Mouse (Mus musculus): Measurements from ENCODE around the gene Pphln1.

Gene Pphln1

DNA sequence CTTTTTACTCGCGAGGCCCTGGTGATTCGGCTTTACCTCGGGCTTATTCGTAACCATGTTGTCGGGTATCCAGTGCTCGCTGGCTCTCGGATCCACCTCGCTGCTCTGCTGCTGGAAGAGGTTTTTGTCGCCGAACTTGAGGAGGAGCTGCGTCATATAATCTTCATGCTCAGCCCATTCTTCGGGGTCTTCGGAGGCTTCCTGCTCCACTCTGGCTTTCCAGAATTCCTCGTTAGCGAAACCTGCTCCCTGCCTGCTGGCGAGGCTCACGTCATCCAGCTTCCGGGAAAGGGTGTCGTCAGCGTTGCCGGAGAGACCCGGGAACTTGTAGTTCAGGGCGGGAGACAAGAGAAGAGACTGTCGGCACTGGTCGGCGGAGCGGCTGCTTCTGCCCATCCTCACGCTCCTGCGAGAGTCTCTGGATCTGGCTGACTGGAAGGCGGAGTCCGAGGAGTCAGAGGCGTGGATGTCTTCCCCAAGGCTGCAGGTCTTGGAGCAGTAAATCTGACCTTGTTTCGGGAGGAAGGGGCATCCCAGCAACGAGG, 105.1 kb downstream of the Pphln1 start:
- no peak for DNase-seq (ENCODE audit: low spot score)

DNA sequence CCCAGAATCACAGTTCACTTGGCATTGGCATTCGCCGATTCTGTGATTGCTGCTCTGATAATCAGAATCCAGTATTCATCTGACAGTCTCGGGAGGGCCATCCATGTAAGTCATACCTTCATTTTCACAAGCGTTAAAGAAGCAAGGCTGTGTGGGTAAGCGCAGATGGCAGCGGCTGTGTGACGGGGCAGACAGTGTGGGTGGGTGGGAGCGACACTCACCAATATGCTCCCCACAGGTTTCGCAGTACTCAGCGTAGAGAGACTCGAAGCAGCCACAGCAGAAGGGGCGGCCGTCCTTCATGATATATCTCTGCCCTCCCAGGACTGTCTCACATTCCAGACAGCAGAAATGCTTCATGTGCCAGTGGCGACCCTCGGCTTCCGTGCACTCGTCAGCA, 106.7 kb downstream of the Pphln1 start:
- no peak for DNase-seq (ENCODE audit: low spot score)

DNA sequence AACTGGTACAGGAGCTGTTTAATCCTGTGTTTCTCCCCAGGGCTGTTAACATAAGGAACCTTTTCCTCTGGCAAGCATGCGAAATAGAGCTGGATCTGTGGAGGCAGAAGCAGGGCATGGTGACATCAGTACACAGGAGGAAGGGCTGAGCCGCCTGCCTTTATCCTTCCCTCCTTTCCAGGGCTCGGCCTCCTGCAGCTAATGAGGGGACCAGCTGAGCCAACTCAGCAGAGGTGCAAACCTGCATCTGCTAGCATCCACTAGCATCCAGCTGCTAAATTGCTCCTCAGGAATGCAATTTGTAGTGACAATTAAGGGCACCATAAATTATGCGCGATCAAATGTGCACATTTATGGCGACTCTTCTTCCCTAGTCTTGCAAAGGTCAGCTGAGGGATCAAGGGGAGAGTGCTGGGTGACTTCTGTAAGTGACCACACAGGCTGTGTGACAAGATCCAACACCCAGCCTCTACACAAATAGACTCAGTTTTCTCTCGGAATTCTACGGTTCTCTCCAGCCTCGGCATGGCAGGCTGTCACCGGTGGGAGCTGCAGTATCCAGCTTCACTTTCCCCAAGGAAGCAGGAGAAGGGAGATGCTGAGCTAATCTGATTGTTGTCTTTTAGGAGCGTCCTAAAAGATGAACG, 112.7 kb downstream of the Pphln1 start:
- DNase-seq (ENCODE audit: low spot score): no peak

DNA sequence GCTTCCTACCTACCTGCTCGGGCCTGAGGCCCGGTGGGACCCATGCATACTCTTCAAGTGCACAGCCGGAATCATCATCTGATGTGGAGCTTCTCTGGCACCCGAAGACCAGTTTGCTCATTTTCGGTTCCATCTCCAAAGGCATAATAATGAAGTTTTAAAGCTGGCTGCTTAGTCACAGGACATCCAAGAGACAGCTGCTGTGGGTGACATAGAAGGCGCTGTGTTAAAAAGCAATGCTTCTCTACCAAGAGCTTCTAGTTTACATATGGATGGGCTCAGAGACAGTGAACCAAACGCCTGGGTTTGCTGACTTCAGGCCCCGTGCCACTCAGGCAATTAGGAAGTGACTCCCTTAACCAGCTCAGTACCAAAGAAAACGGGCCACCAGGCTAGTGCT, 114.3 kb downstream of the Pphln1 start:
- DNase-seq (ENCODE audit: low spot score): no peak

DNA sequence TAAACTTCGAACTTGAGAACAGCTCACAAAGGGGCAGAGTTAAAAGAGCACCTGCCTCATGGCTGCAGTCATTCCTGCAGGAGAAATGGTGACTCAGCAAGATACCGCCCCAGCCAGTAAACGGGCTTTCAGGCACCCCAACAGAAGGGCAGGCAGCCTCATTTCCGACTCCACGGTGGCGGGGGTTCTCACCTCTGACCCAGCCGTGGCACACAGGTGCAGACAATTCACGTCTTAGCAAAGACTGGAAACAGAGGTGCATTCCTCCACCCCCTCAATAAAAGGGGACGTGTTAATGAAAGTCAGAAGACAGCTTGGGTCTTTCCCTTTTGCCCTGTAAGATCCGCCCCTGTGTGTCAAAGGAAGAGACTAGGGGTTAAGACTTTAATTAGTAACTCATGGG, 115.8 kb downstream of the Pphln1 start:
- peak; percentile 30 for DNase-seq (ENCODE audit: low spot score)

DNA sequence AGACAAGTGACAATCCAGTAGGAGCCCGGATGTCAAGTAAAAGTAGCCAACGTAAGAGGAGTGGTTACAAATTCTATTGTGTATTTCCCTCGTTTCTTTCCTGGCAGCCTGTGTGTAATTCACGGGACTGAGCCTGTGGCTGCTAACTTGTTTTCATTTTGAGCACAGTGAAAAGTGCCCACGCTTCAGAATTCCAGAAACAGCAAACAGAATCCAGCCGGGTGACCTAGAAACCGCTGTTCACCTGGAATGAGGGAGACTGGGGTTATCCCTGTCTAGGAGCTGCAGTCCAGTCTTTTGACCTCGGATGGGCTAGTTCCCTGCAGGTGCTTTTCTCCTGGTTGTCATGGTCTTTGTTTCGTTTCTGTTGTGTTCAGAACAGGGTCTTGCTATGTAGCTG, 117.2 kb downstream of the Pphln1 start:
- DNase-seq (ENCODE audit: low spot score): no peak

DNA sequence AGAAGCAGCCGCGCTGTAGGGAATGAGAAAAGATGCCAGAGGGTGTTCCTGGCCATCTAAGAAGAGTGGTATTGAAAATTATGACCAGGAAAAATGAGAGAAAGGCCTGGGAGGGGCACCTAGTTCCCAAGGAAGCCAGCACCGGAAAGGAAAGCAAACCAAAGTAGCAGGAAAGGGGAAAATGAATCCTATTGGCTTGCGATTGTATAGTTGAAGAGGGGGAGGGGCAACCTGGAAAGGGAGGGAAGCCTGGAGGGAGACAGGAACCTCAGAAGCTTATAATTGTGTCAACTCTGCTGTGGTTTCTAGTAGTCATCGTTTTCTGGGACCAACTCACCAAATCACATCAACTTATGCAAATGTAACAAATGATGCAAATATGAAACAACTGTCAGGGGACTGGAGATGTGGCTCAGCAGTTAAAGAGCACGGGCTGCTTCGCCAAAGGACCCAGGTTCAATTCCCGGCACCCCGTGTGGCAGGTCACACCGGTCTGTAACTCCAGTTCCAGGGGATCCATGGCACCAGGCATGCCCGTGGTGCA, 118.9 kb downstream of the Pphln1 start:
- no peak for DNase-seq (ENCODE audit: low spot score)

DNA sequence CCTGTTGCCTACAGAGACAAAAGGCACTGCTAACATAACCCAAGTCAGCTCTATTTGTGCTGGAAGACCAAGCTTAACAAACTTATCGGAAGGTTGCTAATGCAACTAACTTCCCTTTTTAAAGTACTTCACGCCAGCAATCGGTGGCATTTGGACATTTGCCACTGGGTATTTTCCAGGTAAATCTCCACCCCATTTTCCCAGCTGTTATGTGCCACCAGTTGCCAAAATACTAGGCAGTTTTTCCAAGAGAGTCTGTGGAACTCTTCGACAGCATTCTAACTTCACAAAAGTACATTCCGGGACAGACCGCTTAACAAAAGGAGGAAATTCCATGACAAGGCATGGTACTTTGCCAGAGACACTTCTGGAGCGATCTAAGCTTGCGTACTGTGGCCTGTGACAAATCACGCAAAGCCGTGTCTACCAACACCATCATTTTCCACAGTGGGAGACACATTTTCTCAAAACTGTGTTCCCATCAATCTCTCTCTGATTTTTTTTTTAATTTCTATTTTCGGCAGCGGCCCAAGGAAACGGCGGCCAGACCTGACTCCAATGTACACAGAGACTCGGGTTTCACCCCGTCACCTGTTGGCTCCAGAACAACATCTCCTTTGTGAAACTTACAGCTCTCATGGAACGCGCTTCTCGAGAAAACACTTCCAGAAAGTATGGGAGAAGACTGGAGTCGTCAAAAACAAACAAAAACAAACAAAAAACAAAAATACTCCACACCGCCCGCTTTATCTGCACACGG, 120.2 kb downstream of the Pphln1 start:
- DNase-seq (ENCODE audit: low spot score): peak; percentile 36

DNA sequence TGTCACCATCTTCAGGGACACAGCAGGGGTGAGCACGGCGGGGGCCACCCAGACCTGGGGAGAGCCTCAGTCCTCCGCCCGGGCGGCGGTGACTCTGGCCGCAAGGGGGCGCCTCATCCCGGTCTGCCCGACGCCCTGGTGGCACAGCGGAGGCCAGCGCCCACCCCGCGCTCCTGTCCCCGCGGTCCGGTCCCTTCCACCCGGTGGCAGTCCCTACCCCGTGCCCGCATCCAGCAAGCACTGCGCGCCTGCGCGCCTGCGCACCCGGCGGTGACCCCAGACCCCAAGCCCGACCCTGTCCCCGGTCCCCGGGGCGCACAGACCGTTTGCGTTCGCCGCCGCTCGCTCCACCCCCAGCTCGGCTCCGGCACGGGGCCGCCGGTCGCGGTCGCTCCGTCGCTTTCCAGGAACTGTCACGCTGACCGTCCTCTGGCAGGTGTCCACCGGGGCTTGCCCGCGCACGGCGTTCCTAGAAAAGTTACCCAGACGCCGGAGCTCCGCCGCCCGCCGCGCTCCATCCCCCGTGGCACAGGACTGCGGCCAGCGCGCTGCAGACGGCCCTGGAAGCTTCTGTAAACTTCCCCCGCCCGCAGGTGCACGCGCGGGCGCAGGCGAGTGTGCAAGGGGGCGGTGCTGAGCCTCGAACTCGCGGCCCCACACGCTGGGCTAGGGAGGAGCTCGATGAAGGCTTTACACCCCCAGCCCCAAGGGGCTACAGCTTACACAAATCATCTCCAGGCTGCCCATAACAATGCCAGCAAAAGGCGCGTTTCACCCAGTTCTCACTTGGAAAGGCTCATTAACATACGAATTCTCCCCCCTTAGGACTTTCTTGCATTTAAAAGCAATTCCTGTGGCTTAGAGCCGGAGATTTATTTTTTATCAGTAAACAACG, 121.0 kb downstream of the Pphln1 start:
- DNase-seq (ENCODE audit: low spot score): peak; percentile 85

DNA sequence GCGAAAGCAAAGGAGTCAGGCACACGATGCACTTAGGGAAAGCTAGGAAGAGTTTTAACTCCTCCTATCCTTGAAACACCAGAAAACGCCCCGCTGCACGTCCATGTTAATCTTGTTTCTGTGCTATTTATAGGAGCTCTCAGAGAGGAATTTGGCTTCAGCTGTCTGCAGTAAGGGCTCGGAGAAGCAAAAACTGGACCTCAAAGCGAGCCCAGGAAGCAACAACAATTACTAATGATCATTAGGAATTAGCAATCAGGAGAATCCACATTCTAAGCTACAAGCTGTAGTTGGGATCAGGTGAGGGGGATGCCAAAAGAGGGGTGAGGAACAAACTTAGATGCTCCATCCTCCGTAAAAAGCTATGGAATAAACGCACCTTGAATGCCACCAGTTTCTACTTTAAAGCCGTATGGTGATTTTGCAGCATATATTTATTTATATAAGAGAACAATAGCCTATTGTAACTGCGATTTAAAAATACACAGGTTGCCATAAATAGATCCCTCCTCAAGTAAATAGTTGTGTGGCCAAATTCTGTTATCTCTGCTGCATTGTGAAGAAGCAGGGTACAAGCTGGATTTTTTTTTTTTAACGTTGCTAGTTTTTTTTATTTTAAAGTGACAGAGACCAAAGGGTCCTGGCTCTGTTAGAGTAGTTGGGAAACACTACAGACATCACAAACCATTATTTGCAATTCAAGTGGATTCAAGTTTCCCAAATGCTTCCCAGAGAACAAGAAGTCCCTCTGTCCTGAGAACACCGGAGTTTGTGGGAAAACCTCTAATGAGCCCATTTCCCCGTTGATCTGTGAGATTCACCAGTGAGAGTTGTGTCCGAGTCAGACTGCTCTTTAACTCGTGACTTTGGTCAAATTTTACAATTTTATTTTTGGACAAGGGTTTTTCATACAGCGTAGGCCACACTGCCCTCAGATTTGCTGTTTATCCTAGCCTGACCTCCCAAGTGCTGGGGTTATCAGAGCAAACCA, 122.0 kb downstream of the Pphln1 start:
- no peak for DNase-seq (ENCODE audit: low spot score)

DNA sequence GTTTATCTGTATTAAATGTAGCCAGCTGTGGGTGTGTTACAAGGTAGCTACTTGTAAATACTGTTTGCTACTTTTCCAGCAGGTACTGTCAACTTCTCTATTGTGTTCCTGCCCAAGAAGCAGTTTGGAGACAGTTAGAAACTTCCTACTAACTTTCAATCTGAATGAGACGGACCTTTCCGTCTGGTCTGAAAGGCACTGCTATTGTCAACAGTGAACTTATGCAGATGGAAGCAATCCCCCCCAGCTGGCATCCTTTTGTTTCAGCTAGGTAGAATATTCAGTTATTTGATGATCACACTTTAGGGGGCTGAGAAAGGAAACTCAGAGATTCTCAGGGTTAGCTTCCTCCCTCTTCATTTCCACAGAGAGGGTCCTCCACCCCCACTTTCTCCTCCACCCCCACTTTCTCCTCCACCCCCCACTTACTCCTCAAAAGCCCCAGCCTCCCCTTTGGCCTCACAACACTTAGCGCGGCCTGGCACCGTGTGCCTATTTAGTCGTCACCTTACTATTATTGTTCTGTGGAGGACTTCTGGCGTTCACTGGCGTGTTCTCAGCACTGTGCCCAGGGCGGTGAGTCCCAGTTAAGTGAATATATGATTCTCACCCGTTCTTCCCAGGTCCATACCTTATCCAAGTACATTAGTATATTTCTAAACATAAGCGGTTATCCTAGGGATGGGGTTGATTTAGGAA, 123.1 kb downstream of the Pphln1 start:
- no peak for DNase-seq (ENCODE audit: low spot score)

DNA sequence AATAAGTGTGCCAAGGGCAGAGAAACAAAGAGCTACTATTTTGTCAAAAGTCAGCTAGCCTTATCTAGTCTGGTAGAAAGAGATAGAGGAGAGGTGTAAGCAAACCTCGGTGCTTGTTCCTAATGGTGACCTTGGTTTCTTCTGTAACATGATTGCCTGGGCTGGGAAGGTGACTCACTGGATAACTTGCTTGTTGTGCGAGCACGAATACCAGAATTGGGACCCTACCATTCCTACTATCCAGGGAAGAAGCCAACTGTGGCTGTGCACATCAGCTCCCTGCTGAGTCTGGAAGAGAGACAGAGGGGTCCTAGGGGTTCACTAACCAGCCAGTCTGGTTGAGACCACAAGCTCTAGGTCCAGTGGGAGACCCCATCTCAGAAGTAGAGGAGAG, 123.6 kb downstream of the Pphln1 start:
- DNase-seq (ENCODE audit: low spot score): no peak

DNA sequence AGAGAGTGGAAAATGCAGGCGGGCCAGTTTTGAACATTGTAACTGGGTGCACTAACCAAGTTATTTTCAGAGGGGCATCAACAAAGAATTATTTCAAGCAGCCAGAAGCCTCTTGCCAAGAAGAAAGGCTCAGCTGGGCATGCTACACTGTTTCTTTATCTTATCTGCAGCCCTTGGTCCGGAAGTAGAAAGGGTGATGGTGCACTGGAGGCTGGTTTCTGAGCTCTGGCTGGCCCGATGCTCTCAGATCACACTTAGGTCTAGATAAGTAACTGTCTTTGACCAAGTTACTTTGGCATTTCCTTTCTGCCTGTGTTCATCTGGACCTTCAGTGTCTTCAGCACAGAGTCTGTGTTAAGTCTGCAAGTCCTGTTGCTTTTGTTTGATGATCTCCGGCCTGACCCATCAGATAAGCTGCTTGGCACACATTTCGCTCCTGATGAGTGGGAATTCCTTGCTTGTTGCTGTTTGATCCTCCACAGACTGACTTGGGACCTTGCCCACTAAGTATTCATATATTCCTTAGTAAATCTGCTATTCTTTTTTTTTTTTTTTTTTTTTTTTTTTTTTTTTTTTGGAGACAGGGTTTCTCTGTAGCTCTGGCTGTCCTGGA, 127.3 kb downstream of the Pphln1 start:
- DNase-seq (ENCODE audit: low spot score): no peak

DNA sequence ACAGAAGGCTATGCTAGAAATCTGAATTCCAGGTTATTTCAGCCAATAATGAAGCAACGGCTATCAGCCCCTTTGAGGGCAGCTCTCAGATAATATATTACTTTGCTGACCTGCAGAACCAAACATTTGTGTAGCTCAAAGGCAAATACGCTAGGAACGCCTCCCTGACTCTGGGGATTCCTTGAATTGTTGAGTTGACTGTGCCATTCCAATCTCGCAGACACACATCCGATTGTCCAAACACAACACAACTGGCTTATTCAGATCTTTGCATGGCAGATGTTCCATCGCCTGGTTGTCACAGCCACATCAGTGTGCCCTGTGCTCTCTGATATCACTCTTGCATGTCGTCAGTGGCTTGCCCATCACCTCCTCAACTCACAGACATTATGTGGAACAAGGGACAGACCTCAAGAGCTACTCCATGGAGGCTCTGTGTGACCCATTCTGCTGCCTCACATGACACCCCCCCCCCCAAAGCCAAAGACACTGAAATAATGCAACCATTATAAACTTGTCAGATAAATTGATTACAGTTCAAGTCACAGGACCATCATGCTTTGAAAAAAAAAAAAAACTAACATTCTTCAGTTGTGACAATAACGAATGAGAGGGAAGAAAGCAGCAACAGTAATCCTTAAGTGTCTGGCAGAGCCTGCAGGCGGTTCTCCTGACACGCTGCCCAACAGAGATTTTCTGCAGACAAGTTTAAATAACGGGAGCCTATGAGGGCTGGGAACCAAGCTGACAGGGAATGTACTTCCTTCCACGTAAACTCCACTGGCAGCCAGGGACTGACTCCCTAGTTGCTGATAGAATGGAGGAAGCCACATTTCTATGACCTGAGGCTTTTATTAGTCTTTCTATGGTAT, 131.9 kb downstream of the Pphln1 start:
- DNase-seq (ENCODE audit: low spot score): peak; percentile 47

DNA sequence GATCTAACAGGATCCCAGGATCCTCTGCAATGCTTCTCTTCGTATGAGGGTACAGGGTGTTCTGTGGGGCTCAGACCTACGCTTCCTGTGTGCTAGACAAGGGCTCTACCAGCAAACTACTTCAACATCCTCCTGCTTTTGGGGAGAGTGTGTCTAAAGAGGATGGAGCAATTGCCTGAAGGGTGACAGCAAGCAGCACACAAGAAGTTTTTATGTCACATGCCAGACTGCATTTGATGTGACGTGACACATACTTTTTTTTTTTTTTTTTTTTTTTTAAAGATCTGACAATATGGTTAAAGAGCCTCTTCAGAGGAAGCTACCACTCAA, 132.5 kb downstream of the Pphln1 start:
- no peak for DNase-seq (ENCODE audit: low spot score)

DNA sequence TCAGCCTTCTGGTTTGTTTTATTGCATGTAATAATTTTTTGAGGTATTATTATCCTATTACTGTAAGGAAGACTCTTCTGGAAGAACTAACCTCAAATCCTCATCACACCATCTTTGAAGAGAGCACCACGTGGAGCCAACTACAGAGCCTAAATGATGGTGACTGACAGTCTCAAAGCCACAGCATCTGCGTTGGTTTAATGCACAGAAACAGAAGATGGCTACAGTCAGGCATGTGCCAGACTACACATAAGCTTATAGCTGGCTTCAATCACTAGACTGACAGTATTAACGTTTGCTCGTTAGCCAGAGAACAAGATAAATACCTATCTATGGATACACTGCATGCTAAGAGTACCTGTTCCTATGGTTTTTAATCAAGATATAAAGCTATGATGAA, 138.0 kb downstream of the Pphln1 start:
- DNase-seq (ENCODE audit: low spot score): no peak

DNA sequence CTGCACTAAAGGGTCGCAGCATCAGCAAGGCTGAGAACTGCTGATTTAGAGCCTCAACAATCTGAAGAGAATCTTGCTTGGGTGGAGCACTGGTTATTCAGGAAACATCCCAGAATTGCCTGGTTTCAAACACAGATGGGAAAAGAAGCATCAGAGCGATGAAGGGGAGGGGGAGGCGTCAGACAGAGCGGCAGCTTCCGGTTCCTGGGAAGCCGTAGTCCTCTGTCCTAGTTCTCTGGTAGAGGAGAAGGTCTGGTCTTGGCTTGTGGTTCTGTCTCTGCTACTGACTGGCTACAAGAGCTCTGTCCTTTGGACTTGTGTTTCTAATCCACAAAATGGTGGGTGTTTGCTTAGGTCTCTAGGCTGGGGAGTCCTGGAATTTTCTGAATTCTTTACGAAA, 139.6 kb downstream of the Pphln1 start:
- no peak for DNase-seq (ENCODE audit: low spot score)

DNA sequence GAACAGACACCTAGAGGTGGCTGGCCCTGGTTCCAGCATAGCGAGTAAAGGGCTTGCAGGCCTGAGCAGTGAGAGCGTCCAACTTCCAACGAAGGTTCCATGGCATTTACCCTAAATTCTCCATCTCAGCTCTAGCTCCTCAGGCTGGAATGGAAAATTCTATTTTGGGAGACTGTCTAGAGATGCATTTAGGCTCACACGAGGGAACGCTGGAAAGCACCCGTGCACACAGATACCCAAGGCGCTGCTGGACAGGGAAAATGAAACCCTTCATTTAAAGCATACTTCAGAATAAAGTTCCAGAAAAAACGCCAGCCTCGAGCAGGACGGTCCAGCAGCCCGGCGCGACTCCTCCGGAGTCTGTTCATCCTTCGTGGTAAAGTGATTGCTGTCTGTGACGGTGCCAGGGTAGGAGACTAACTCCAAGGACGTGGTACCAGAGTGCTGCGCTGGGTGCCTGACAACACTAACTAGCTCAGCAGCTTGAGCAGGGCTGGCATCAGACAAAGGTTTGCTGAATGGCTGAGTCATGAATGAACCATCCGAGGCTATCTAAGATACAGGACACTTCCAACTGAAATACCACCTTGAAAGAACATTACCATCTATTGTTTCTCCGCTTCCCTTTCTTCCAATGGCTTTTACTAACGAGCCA, 140.5 kb downstream of the Pphln1 start:
- DNase-seq (ENCODE audit: low spot score): no peak

DNA sequence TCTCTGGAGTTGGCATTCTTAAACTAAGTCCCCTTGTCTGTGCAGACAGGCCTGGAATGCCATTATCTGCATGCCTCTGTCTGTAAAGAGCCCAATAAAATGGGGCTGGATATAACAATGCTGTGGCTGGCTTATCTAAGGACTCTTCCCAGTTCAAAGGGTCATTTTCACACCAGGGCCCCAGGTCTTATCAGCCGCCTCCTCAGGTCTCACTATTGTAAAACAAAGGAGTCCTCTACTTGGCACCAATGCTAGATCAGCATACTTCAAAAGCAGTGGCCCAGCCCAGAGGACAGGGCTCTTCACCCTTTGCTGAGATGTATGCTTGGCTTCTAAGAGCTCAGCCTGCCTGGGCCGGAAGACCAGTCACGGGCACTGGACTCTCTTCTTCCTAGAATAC, 141.3 kb downstream of the Pphln1 start:
- DNase-seq (ENCODE audit: low spot score): no peak
